Mouse (Mus musculus): ENCODE results near the gene Carm1. TPM values are rescaled to one million over a fixed set of nuclear protein-coding genes. Genes with fewer than 3 reads are reported as not detected.

The Carm1 gene
- total and polyA plus RNA-seq, 3 experiments, result 21.5 to 111 (median 42.2) TPM

GRCm38 (mm10) chr9:21508871-21509404 is 37.8 kb upstream of the Carm1 start:
- dilution Hi-C loops (cut with MboI; ENCODE audit: extremely low pct_ligation_motif_present, extremely low pct_unique_long_range_greater_than_20kb, low sequenced_read_pairs) (no loop called here), in situ Hi-C loops (cut with MboI; ENCODE audit: low pct_ligation_motif_present, low pct_unique_long_range_greater_than_20kb, low sequenced_read_pairs) (no loop called here)
- peak overlapping the region; percentile 11; the same call in 1 of the 2 replicates for H3K27ac ChIP-seq (ENCODE audit: insufficient read depth, low read depth)
- H3K36me3 ChIP-seq (replicated peaks in 1 of 2; ENCODE audit: control insufficient read depth in 1 of 2, insufficient read depth in 1 of 2, low read length in 1 of 2), result peaks cover 48 to 53% of the 10 kb centered on the region in 2 experiments
- H3K27me3 ChIP-seq (replicated peaks), result no peaks in the 10 kb centered on the region
- no peaks in the 10 kb centered on the region for H3K79me2 ChIP-seq (replicated peaks; ENCODE audit: control insufficient read depth, extremely low read depth, insufficient read depth, poor library complexity, severe bottlenecking)
- peaks cover 12 to 40% of the 10 kb centered on the region in 2 experiments for H3K4me1 ChIP-seq (ENCODE audit: control insufficient read depth in 1 of 2, insufficient read depth in 2 of 2)
- no peak for DNase-seq (ENCODE audit: extremely low read depth)
- peak overlapping the region; percentile 13 for H3K9ac ChIP-seq (ENCODE audit: insufficient read depth, low read depth)
- peak overlapping the region in 2 of 3 experiments; percentile 71 to 76 for H3K4me3 ChIP-seq (replicated peaks in 1 of 3; ENCODE audit: low read depth in 2 of 3, low read length in 2 of 3, poor library complexity in 1 of 3)
- TF ChIP-seq SIN3A (IDR thresholded peaks at IDR 0.05; ENCODE audit: low read length) (no peak), MYC (IDR thresholded peaks at IDR 0.05; ENCODE audit: low read depth, low read length) (no peak), ETS1 (conservative IDR thresholded peaks at IDR 0.05; ENCODE audit: low read depth, low read length) (no peak), ZMIZ1 (IDR thresholded peaks at IDR 0.05; ENCODE audit: low read depth, low read length) (no peak), GABPA (IDR thresholded peaks at IDR 0.05; ENCODE audit: insufficient replicate concordance, low read depth, low read length) (no peak), UBTF (IDR thresholded peaks at IDR 0.05; ENCODE audit: low read depth, low read length) (no peak), MAFK (IDR thresholded peaks at IDR 0.05; ENCODE audit: insufficient replicate concordance, low read length) (no peak), MAZ (IDR thresholded peaks at IDR 0.05; ENCODE audit: low read depth, low read length) (no peak), E2F4 (IDR thresholded peaks at IDR 0.05; ENCODE audit: insufficient replicate concordance, low read depth, low read length) (no peak), TCF12 (IDR thresholded peaks at IDR 0.05; ENCODE audit: low read depth, low read length) (no peak), POLR2A (IDR thresholded peaks at IDR 0.05; ENCODE audit: low read depth, low read length) (no peak), JUND (conservative IDR thresholded peaks at IDR 0.05; ENCODE audit: low read depth, low read length) (no peak), EP300 (IDR thresholded peaks at IDR 0.05; ENCODE audit: low read length) (no peak), NELFE (IDR thresholded peaks at IDR 0.05; ENCODE audit: low read depth, low read length) (no peak), CHD2 (IDR thresholded peaks at IDR 0.05; ENCODE audit: low read length) (no peak), USF1 (IDR thresholded peaks at IDR 0.05; ENCODE audit: low read depth, low read length) (no peak), RCOR1 (conservative IDR thresholded peaks at IDR 0.05; ENCODE audit: low read depth, low read length) (no peak), MEF2A (IDR thresholded peaks at IDR 0.05; ENCODE audit: borderline replicate concordance, low read depth, low read length) (no peak), POLR2AphosphoS2 (IDR thresholded peaks at IDR 0.05; ENCODE audit: low read depth, low read length) (no peak)
- H3K9me3 ChIP-seq (replicated peaks; ENCODE audit: low read length), result peaks cover 9% of the 10 kb centered on the region
- peak overlapping the region; percentile 82 for H3K4me2 ChIP-seq (ENCODE audit: insufficient read depth, low read depth, poor library complexity, severe bottlenecking)
